Mouse (Mus musculus): ENCODE measurements at regions not wholly inside any gene's neighbourhood (a gene's known extent, or its start where the extent isn't known, plus 50 kb on each side); places are given as distances from the start of the nearest gene placed in this dataset.

- no peak for TF ChIP-seq POLR2A (IDR thresholded peaks at IDR 0.05; ENCODE audit: low read depth, low read length)
- TF ChIP-seq CTCF (IDR thresholded peaks at IDR 0.05; ENCODE audit: borderline replicate concordance, insufficient read depth, low read length), result no peak
- Histone ChIP-seq H3K4me3 (ENCODE audit: insufficient read depth, low read length) (no peak overlapping the region), H3K27ac (ENCODE audit: insufficient read depth, low read length) (no peak overlapping the region), H3K4me1 (ENCODE audit: control insufficient read depth, insufficient read depth, low read length) (no peaks in the 10 kb centered on the region)
Observed at GRCm38 (mm10) chr7:129689464-129689863, 97.8 kb downstream of the Wdr11 start.

- TF ChIP-seq CTCF (IDR thresholded peaks at IDR 0.05; ENCODE audit: borderline replicate concordance, insufficient read depth, low read length) (no peak), POLR2A (IDR thresholded peaks at IDR 0.05; ENCODE audit: low read depth, low read length) (no peak)
- Histone ChIP-seq H3K4me3 (ENCODE audit: insufficient read depth, low read length) (no peak overlapping the region), H3K4me1 (ENCODE audit: control insufficient read depth, insufficient read depth, low read length) (no peaks in the 10 kb centered on the region), H3K27ac (ENCODE audit: insufficient read depth, low read length) (no peak overlapping the region)
Observed at GRCm38 (mm10) chr7:129690868-129691267, 99.2 kb downstream of the Wdr11 start.

- H3K4me1 ChIP-seq (ENCODE audit: control insufficient read depth, insufficient read depth, low read length), result no peaks in the 10 kb centered on the region
- TF ChIP-seq CTCF (IDR thresholded peaks at IDR 0.05; ENCODE audit: borderline replicate concordance, insufficient read depth, low read length), result no peak
- TF ChIP-seq POLR2A (IDR thresholded peaks at IDR 0.05; ENCODE audit: low read depth, low read length), result no peak
- H3K4me3 ChIP-seq (ENCODE audit: insufficient read depth, low read length), result no peak overlapping the region
- no peak overlapping the region for H3K27ac ChIP-seq (ENCODE audit: insufficient read depth, low read length)
Observed at GRCm38 (mm10) chr7:129691619-129692071, 100.0 kb downstream of the Wdr11 start.

- Histone ChIP-seq H3K4me3 (ENCODE audit: insufficient read depth, low read length) (no peak overlapping the region), H3K4me1 (ENCODE audit: control insufficient read depth, insufficient read depth, low read length) (no peaks in the 10 kb centered on the region), H3K27ac (ENCODE audit: insufficient read depth, low read length) (no peak overlapping the region)
- TF ChIP-seq POLR2A (IDR thresholded peaks at IDR 0.05; ENCODE audit: low read depth, low read length) (no peak), CTCF (IDR thresholded peaks at IDR 0.05; ENCODE audit: borderline replicate concordance, insufficient read depth, low read length) (no peak)
Observed at GRCm38 (mm10) chr7:129693635-129694034, 102.0 kb downstream of the Wdr11 start.

GRCm38 (mm10) chr7:129694168-129694567 is 102.5 kb downstream of the Wdr11 start:
- Histone ChIP-seq H3K27ac (ENCODE audit: insufficient read depth, low read length) (no peak overlapping the region), H3K4me1 (ENCODE audit: control insufficient read depth, insufficient read depth, low read length) (no peaks in the 10 kb centered on the region), H3K4me3 (ENCODE audit: insufficient read depth, low read length) (no peak overlapping the region)
- no peak for TF ChIP-seq CTCF (IDR thresholded peaks at IDR 0.05; ENCODE audit: borderline replicate concordance, insufficient read depth, low read length)
- TF ChIP-seq POLR2A (IDR thresholded peaks at IDR 0.05; ENCODE audit: low read depth, low read length), result no peak

GRCm38 (mm10) chr7:129699931-129700570 is 108.4 kb downstream of the Wdr11 start:
- Histone ChIP-seq H3K4me3 (ENCODE audit: insufficient read depth, low read length) (no peak overlapping the region), H3K27ac (ENCODE audit: insufficient read depth, low read length) (no peak overlapping the region; the same call in 1 of the 2 replicates), H3K4me1 (ENCODE audit: control insufficient read depth, insufficient read depth, low read length) (no peaks in the 10 kb centered on the region)
- TF ChIP-seq CTCF (IDR thresholded peaks at IDR 0.05; ENCODE audit: borderline replicate concordance, insufficient read depth, low read length) (no peak), POLR2A (IDR thresholded peaks at IDR 0.05; ENCODE audit: low read depth, low read length) (no peak)

- Histone ChIP-seq H3K27ac (ENCODE audit: insufficient read depth, low read length) (no peak overlapping the region), H3K4me1 (ENCODE audit: control insufficient read depth, insufficient read depth, low read length) (no peaks in the 10 kb centered on the region), H3K4me3 (ENCODE audit: insufficient read depth, low read length) (no peak overlapping the region)
- TF ChIP-seq POLR2A (IDR thresholded peaks at IDR 0.05; ENCODE audit: low read depth, low read length) (no peak), CTCF (IDR thresholded peaks at IDR 0.05; ENCODE audit: borderline replicate concordance, insufficient read depth, low read length) (no peak)
Observed at GRCm38 (mm10) chr7:129727559-129727958, 135.9 kb downstream of the Wdr11 start.

- H3K27ac ChIP-seq (ENCODE audit: insufficient read depth, low read length), result no peak overlapping the region
- TF ChIP-seq CTCF (IDR thresholded peaks at IDR 0.05; ENCODE audit: borderline replicate concordance, insufficient read depth, low read length) (no peak), POLR2A (IDR thresholded peaks at IDR 0.05; ENCODE audit: low read depth, low read length) (no peak)
- no peak overlapping the region for H3K4me3 ChIP-seq (ENCODE audit: insufficient read depth, low read length)
- H3K4me1 ChIP-seq (ENCODE audit: control insufficient read depth, insufficient read depth, low read length), result no peaks in the 10 kb centered on the region
Observed at GRCm38 (mm10) chr7:129729709-129730238, 138.1 kb downstream of the Wdr11 start.

GRCm38 (mm10) chr7:129730785-129731352 is 139.2 kb downstream of the Wdr11 start:
- Histone ChIP-seq H3K4me1 (ENCODE audit: control insufficient read depth, insufficient read depth, low read length) (no peaks in the 10 kb centered on the region), H3K27ac (ENCODE audit: insufficient read depth, low read length) (no peak overlapping the region), H3K4me3 (ENCODE audit: insufficient read depth, low read length) (no peak overlapping the region)
- TF ChIP-seq POLR2A (IDR thresholded peaks at IDR 0.05; ENCODE audit: low read depth, low read length), result no peak
- TF ChIP-seq CTCF (IDR thresholded peaks at IDR 0.05; ENCODE audit: borderline replicate concordance, insufficient read depth, low read length), result no peak

- H3K27ac ChIP-seq (ENCODE audit: insufficient read depth, low read length), result no peak overlapping the region
- no peak overlapping the region for H3K4me3 ChIP-seq (ENCODE audit: insufficient read depth, low read length)
- peaks cover 10% of the 10 kb centered on the region for H3K4me1 ChIP-seq (ENCODE audit: control insufficient read depth, insufficient read depth, low read length)
- TF ChIP-seq POLR2A (IDR thresholded peaks at IDR 0.05; ENCODE audit: low read depth, low read length) (no peak), CTCF (IDR thresholded peaks at IDR 0.05; ENCODE audit: borderline replicate concordance, insufficient read depth, low read length) (no peak)
Observed at GRCm38 (mm10) chr7:129742657-129743056, 151.0 kb downstream of the Wdr11 start.

Measured in embryonic fibroblast, embryonic 13.5 days (primary cell).